Mouse (Mus musculus) MN1 (cell line): ENCODE measurements around the gene Myh11.
"Not testable (repeated sequence)": the region's sequence is repeated elsewhere in the genome, so short reads cannot be mapped to it uniquely, and the experiment has no call there.

Source experiments
- DNase-seq: peaks from one replicate; pipeline ENCODE4 v3.0.0-alpha.2; 2016; ENCODE audit warnings: low spot score

The Myh11 gene

GRCm38 (mm10) chr16:14162988-14163416 lies 128.2 kb downstream of the Myh11 start, which contains the start of the genes Nde1 and Marf1:
Gene Nde1, plus strand, starts transcription at chr16:14163275.
Gene Marf1, minus strand, starts transcription at chr16:14163351.
- DNase-seq, result peak; percentile 92

GRCm38 (mm10) chr16:14160941-14161340 lies 130.2 kb downstream of the Myh11 start:
- DNase-seq, result no peak

- DNase-seq, result peak; percentile 86
Observed at GRCm38 (mm10) chr16:14159746-14160131, 131.4 kb downstream of the Myh11 start.

GRCm38 (mm10) chr16:14158936-14159745 lies 132.0 kb downstream of the Myh11 start:
- DNase-seq, result peak; percentile 97

GRCm38 (mm10) chr16:14158536-14158935 lies 132.6 kb downstream of the Myh11 start:
- no peak for DNase-seq

GRCm38 (mm10) chr16:14156312-14156711 lies 134.9 kb downstream of the Myh11 start:
- DNase-seq, result no peak

GRCm38 (mm10) chr16:14155638-14156037 lies 135.5 kb downstream of the Myh11 start:
- not testable (repeated sequence) for DNase-seq

GRCm38 (mm10) chr16:14151718-14152117 lies 139.5 kb downstream of the Myh11 start:
- DNase-seq, result no peak

- no peak for DNase-seq
Observed at GRCm38 (mm10) chr16:14147712-14148111, 143.5 kb downstream of the Myh11 start.
